Mouse (Mus musculus) layer of hippocampus, adult 8-10 months (tissue): ENCODE measurements around the gene Phf21b. TPM values are rescaled to one million over a fixed set of nuclear protein-coding genes. Genes with fewer than 3 reads are reported as not detected.

ENCODE experiments used
- total RNA-seq, 4 experiments: library from RNA; stranded (reverse); gene quantifications; 2 replicates each; pipeline ENCODE4 v1.2.4; 2022

The Phf21b gene
- total RNA-seq, 4 experiments from 2014 or later, result 6.6 to 12.2 (median 9.3) TPM

Other genes with a start within 250 kb of the Phf21b start
- 10 to 100 TPM; 11.0 to 14.2 (median 13.6) TPM for gene Prr5, start 186.4 kb downstream of the Phf21b start, total RNA-seq
- gene Arhgap8, start 136.0 kb downstream of the Phf21b start, total RNA-seq, result under 1 TPM in 3 of 4 experiments, not detected in 1; 0.18 to 0.76 (median 0.39) TPM
- 1 to 10 TPM; 1.3 to 1.8 (median 1.7) TPM for gene Gm29666, start 64.0 kb upstream of the Phf21b start, total RNA-seq
- 10 to 100 TPM; 29.0 to 35.4 (median 33.0) TPM for gene Nup50, start 67.4 kb upstream of the Phf21b start, total RNA-seq
- gene 5031439G07Rik, start 132.5 kb upstream of the Phf21b start, total RNA-seq, result 10 to 100 TPM; 89.6 to 93.1 (median 92.6) TPM
- under 1 TPM in 1 of 4 experiments, not detected in 3; 0.71 TPM for gene Upk3a, start 161.1 kb upstream of the Phf21b start, total RNA-seq
- gene Fam118a, start 172.9 kb upstream of the Phf21b start, total RNA-seq, result 10 to 100 TPM; 26.9 to 33.0 (median 29.7) TPM